Mouse (Mus musculus): ENCODE measurements around the gene Eya3.
"Not testable (repeated sequence)": the region's sequence is repeated elsewhere in the genome, so short reads cannot be mapped to it uniquely, and the experiment has no call there.

Eya3 gene

DNA sequence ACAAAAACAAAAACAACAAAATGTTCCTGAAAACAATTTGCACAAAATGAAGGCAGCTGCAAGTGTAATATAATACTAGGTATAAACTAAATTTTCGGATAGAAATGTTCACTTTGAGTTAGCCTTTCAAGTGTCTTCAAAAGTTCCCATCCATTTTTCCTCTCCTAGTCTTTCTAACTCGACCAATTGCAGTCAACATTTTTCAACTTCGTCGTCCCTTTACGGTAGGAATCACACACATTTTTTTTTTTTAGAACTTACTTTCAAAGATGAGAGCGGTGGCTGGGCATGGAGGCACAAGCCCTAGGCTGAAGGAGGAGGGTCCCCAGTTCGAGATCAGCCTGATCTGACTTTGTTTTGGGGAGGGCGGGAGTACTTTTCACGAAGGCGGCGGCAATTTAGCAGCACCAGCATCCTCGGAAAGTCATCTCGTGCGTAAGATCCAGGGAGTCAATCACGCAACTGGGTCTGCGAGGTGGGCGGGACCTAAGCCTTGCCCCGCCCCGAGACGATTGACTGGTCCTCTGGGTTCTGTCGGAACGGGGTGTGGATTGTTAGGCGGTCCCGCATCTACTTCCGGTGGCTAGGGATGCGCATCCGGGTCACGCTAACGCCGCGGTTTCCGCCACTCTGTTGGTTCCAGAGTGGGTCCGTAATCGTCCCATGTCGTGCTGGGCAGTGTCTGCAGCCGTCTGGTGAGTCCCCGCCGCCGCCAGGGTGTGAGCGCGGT, at the start of gene Eya3:
Eya3 (plus strand) TSS at position 527 of the 730 bp plus-strand sequence.
- DNase-seq (ENCODE audit: extremely low read depth, low read depth): peak; percentile 95

GRCm38 (mm10) chr4:132590642-132591041, 48.1 kb upstream of the Eya3 start:
- no peak for DNase-seq (ENCODE audit: extremely low read depth, low read depth)

DNA sequence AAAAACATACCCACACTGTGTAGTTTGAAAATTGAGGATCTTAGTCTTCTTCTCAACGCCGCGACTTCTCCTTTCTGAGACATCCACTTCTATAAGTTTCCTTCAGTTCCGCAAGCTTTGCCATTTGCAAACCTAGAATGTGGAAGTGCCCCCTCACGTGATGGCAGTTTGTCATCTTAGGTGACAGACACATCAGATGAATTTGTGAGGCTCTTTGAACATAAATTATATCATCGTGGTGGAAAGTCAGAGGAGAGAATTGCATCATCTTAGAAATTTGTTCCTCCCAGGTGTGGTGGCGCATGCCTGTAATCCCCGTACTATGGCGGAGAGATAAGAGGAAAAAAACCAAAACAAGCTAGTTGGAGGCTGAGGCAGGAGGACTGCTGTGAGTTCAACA, 45.8 kb upstream of the Eya3 start:
- peak; percentile 95 for DNase-seq (ENCODE audit: extremely low read depth, low read depth)

GRCm38 (mm10) chr4:132594191-132594590, 44.6 kb upstream of the Eya3 start:
- DNase-seq (ENCODE audit: extremely low read depth, low read depth): no peak

- DNase-seq (ENCODE audit: extremely low read depth, low read depth): no peak
Observed at GRCm38 (mm10) chr4:132598861-132599260, 39.9 kb upstream of the Eya3 start.

DNA sequence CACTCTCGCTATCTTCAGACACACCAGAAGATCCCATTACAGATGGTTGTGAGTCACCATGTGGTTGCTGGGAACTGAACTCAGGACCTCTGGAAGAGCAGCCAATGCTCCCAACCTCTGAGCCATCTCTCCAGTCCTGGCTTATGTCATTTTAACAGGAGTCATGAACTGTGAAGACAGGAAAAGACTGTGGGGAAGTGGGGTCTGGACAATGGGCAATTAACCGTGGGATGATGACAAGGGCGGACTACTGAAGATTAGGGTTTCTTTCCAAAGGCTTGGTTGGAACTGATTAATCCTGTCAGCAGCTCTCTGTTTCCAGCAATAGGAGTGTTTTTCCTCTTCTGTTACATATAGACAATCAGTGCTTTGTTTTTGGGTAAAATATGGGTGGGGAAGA, 39.0 kb upstream of the Eya3 start:
- no peak for DNase-seq (ENCODE audit: extremely low read depth, low read depth)

DNA sequence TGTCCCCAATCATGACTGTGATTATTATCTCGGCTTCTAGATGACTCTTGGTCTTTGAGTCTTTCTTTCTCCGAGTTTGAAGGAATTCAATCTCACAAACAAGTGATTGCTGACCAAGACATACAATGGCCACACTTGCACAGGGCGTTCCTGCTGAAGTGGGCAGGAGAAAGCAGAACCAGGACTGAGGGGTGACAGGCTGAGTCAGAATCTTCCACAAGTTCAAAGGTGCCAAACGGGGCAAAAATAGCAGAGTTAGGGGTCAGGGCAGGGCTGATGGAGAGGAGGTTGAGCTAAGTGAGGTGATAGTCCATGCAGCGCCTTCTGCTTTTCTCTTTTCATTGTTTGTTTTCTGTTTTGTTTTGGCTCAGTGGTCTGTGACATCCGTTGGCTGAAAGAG, 38.3 kb upstream of the Eya3 start:
- DNase-seq (ENCODE audit: extremely low read depth, low read depth): no peak

GRCm38 (mm10) chr4:132601242-132601641, 37.5 kb upstream of the Eya3 start:
- not testable (repeated sequence) for DNase-seq (ENCODE audit: extremely low read depth, low read depth)

DNA sequence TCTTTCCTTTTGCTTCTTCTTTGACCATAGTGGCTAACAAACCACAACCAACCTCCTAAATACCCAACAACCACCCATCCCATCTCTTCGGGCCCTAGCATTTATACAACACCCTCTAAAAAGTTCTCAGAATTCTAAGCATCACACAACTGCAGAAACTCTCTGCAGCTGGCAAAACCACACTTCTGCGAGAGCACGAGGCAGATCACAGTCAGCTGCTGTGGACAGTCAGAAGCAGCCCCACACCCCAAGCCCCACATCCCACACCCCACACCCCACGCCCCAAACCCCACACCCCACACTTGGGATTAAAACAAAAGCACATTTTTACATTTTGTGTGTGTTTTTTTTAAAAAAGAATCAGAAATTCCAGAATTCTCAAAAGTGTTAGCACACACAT, 35.3 kb upstream of the Eya3 start:
- DNase-seq (ENCODE audit: extremely low read depth, low read depth): no peak

DNA sequence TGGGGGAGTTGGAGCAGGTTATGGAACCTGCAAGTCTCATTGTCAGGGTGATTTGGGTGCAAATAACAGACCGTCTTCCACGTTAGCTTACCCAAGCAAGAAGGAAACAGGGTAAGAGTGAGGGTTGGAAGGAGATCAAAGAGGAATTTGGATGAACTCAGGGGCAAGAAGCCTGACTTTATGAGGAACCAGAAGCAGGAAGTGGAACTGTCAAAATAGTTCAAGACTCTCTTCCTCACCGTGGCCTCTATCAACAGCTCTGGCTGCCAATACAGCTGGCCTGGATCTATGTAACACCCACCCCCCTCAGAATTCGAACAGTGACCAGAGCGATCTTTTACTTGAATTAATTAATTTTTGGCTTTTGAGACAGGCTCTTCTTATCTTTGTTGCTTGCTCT, 33.0 kb upstream of the Eya3 start:
- peak; percentile 39 for DNase-seq (ENCODE audit: extremely low read depth, low read depth)

GRCm38 (mm10) chr4:132608147-132608546, 30.6 kb upstream of the Eya3 start:
- DNase-seq (ENCODE audit: extremely low read depth, low read depth): no peak

DNA sequence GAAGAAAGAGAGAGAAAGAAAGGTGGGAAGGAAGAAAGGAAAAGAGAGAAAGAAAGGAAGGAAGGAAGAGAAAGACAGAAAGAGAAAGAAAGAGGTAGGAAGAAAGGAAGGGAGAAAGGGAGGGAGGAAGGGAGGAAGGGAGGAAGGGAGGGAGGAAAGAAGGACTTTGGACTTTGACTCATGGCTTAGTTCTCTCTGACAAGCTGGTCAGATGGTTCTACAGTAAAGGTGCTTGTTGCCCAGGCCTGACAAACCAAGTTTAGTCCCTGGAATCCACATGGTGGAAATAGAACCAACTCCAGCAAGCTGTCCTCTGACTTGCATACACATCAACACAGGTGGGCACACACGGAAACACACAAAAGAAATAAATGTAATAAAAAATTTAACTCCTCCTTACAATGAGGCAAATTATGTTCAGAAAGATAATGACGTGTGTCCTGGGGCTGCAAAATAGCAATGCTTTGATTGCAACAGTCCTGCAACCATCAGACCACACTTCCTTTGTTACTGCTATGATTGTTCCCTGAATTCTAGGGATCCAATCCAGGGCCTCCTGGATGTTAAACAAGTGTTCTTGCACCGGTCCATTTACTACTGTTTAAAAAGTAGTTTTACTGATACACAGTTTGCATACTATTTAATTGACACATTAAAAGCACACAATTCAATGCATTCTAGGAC, 28.3 kb upstream of the Eya3 start:
- DNase-seq (ENCODE audit: extremely low read depth, low read depth): no peak

GRCm38 (mm10) chr4:132611320-132611719, 27.5 kb upstream of the Eya3 start:
- DNase-seq (ENCODE audit: extremely low read depth, low read depth): no peak

- DNase-seq (ENCODE audit: extremely low read depth, low read depth): no peak
Observed at GRCm38 (mm10) chr4:132617873-132618272, 20.9 kb upstream of the Eya3 start.

DNA sequence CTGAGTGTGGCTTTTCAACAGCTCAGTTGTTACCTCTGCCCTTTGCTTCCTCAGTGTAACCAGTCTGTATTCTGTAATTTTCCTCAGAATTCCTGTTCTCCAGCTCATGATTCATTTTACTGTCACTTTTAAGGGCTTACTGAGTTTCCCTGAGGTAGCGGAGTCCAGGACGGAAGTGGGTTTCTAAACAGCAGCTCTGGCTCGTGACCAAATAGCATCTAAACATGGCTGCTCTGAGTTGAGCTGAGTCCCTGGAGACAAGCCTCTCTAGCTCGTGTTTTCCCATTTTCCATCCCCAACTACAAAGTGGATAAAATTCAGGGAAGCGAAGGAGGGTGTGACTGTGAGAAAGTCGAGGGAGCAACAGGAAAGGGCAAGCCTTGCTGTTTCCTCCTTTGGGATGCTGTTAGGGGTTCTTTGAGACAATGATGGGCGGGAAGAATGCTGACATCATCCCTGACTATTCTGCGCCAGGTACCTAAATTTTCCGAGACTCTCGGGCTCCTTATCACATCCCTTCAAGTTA, 19.9 kb upstream of the Eya3 start:
- DNase-seq (ENCODE audit: extremely low read depth, low read depth): no peak

DNA sequence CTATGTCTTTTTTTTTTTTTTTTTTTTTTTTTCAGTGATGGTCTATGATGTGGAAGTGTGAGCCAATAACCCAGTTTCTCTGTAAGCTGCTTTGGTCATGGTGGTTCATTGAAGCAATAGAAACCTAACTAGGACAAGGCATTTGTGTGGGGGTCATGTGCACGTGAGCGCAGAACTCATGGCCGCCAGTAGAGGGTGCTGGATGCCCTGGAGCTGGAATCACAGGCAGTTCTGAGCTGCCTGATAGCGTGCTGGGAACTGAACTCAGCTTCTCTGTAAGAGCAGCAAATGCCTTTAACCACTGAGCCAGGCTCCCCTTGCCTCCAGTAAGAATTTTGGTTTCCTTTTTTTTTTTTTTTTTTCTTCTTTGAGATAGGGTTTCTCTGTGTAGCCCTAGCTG, 18.7 kb upstream of the Eya3 start:
- no peak for DNase-seq (ENCODE audit: extremely low read depth, low read depth)

GRCm38 (mm10) chr4:132621287-132622068, 17.3 kb upstream of the Eya3 start:
- DNase-seq (ENCODE audit: extremely low read depth, low read depth): no peak

DNA sequence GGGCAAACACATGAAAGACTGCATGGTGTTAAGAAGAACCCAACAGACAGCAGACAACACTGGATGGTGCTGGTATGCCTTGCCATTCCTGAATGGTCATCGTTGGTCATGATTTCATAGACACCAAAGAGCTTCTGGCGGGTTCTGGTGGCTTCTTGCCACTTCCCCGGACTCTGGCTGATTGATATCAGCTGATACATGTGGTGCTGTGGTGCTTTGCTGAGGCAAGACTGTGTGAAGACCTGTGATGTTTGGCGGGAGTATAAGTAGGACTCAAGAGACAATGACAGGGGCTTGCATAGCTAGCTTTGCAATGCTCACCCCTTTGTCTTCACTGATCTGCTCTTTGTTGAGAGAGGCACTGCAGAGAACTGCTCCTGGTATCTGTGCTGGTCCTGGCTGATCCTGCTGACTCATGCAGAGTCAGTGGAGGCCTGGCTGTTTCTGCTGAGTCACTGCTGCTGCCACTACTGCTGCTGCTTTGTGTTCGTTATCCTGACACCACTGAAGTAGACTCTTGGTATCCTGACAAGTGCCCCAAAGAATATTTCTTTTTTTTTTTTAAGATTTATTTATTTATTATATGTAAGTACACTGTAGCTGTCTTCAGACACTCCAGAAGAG, 14.6 kb upstream of the Eya3 start:
- peak; percentile 89 for DNase-seq (ENCODE audit: extremely low read depth, low read depth)

DNA sequence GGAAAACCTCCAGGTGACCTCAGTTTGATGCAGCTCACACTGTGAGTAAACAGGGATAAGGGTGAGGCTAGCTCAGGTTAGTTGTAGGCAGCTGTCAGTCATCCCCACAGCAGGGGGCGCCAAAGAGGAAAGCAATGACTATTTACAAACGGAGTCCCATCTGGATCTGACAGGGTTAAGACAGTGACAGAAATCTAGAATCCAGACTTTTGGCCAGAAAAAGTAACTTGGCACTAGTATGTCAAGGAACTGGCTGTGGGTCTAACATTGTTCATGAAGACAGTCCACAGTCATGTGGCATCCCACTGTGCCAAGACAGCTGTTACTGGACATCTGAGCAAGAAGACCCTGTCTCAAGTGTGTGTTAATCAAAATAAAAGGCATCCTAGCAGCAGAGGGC, 10.0 kb upstream of the Eya3 start:
- no peak for DNase-seq (ENCODE audit: extremely low read depth, low read depth)

GRCm38 (mm10) chr4:132635971-132636370, 2.8 kb upstream of the Eya3 start:
- DNase-seq (ENCODE audit: extremely low read depth, low read depth): no peak

DNA sequence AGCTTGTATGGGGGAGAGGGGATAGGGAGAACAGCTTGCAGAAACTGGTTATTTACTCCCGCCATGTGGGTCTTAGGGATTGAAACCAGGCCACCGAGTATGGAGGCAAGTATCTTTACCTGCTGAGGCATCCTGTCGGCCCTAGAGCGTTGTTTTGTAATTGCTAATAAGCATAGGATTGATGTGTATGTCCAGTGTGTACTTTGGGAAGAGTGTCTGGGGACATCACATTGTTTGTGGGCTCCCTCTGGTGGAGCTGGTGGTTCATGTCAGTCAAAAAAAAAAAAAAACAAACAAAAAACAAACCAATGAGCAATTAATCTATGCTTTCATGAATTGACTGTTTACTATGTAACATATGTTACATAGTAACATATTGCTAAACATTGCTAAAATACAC, 2.2 kb upstream of the Eya3 start:
- no peak for DNase-seq (ENCODE audit: extremely low read depth, low read depth)
